Comparison of ENCODE assay signal across 24 mouse cellular contexts in the genomic region with DNA sequence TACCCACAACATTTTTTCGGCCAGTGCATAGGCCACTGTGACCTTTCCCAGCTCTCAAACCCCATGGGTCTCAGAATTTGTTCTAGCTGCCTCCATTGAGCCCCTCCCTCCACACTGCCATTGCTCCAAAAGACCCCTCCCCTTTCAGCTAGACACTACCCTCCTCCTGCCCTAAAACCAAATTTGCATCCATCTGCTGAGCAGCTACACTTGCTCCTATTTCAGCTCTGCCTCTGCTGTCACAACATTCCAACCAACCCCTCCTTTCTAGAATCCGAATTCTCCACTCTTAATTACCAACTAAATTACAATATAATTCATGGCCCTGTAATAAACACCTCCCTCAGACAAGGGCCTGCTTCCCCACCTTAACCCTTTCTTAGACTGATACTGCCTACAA.
"Had no signal": no experiment of that assay in that cellular context is flagged by ENCODE, and none has a peak within 500 bp of the region (broad histone marks: within the 10 kb centered on the region; RNA-seq: fewer than 3 reads in every experiment).

No protein-coding gene starts in this region.

- H3K4me2 ChIP-seq: limb, embryonic 13.5 days; liver, embryonic 12.5 days; liver, embryonic 15.5 days; lung, embryonic 15.5 days; midbrain, embryonic 13.5 days; neural tube, embryonic 13.5 days had no signal

- DNase-seq: kidney, adult 8-10 months; kidney, postnatal 25 days; layer of hippocampus, postnatal 36 days; liver; lung, adult 18-20 months; lung, postnatal 10 days; lung, postnatal 36 days; retina, postnatal 1 day; right cerebral cortex, postnatal 25 days; spleen, adult 18-20 months; thymus, adult 18-20 months; thymus, postnatal 14 days; thymus, postnatal 4 days had no signal

- H3K9me3 ChIP-seq: limb, embryonic 13.5 days; liver, embryonic 12.5 days; liver, embryonic 15.5 days; lung, embryonic 15.5 days; megakaryocyte, embryonic 14.5 days; midbrain, embryonic 10.5 days; midbrain, embryonic 13.5 days; neural tube, embryonic 13.5 days had no signal

- H3K27ac ChIP-seq: left cerebral cortex, adult 2 months; limb, embryonic 13.5 days; liver, embryonic 12.5 days; liver, embryonic 15.5 days; lung, embryonic 15.5 days; midbrain, embryonic 10.5 days; midbrain, embryonic 13.5 days; neural tube, embryonic 13.5 days had no signal

- H3K27me3 ChIP-seq: limb, embryonic 13.5 days; liver, embryonic 12.5 days; liver, embryonic 15.5 days; lung, embryonic 15.5 days; megakaryocyte, embryonic 14.5 days; midbrain, embryonic 13.5 days; neural tube, embryonic 13.5 days had no signal

- H3K36me3 ChIP-seq: limb, embryonic 13.5 days; liver, embryonic 12.5 days; liver, embryonic 15.5 days; lung, embryonic 15.5 days; midbrain, embryonic 10.5 days; midbrain, embryonic 13.5 days; neural tube, embryonic 13.5 days had no signal

- H3K4me3 ChIP-seq: left cerebral cortex, adult 2 months; limb, embryonic 13.5 days; liver, embryonic 12.5 days; liver, embryonic 15.5 days; lung, embryonic 15.5 days; megakaryocyte, embryonic 14.5 days; midbrain, embryonic 10.5 days; midbrain, embryonic 13.5 days; myocyte; neural tube, embryonic 13.5 days had no signal

- ATAC-seq: liver, embryonic 12.5 days; midbrain, embryonic 13.5 days; midbrain, embryonic 16.5 days had no signal

- H3K9ac ChIP-seq: limb, embryonic 13.5 days; liver, embryonic 12.5 days; liver, embryonic 15.5 days; lung, embryonic 15.5 days; midbrain, embryonic 13.5 days; neural tube, embryonic 13.5 days had no signal

- H3K4me1 ChIP-seq: limb, embryonic 13.5 days; liver, embryonic 12.5 days; liver, embryonic 15.5 days; lung, embryonic 15.5 days; megakaryocyte, embryonic 14.5 days; midbrain, embryonic 10.5 days; midbrain, embryonic 13.5 days; neural tube, embryonic 13.5 days had no signal
